Mouse (Mus musculus) embryonic fibroblast, embryonic 13.5 days (primary cell): Measurements from ENCODE around the gene Fam136a.

Experiments used
- CTCF ChIP-seq: IDR thresholded peaks from 2 replicates; pipeline ENCODE4 v1.5.1; 2011; ENCODE audit warnings: mild to moderate bottlenecking, control low read depth, low read length, moderate library complexity, borderline replicate concordance; ENCODE audit not compliant: insufficient read depth
- POLR2A ChIP-seq: IDR thresholded peaks from 2 replicates; pipeline ENCODE4 v1.6.1; 2011; ENCODE audit warnings: low read depth, mild to moderate bottlenecking, control low read depth, low read length, moderate library complexity

DNA sequence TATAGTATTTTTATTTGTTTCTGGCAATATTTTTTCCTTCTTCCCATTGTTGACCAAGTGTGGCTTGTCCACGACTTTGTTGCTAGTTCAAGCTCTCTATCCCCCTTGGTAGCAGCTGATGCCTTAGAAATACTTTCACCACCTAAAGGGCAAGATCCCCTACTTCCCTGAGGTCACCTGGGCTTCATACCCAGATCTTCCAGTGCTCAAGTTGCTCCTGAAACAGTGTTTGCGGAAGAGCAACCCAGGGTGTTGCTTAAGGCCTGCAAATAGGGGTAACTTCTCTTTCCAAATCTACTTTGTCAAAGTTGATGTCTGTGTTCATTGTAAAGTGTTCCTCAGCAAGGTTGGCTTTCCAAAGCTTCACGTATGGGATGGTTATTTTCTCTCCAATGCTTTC is 53.8 kb downstream of the Fam136a start:
- no peak for TF ChIP-seq POLR2A
- TF ChIP-seq CTCF = no peak
